Mouse (Mus musculus) lung, postnatal 25 days (tissue): ENCODE measurements around the gene Gm9008.
"Not testable (repeated sequence)": the region's sequence is repeated elsewhere in the genome, so short reads cannot be mapped to it uniquely, and the experiment has no call there.

Source experiments
- DNase-seq: peaks from one replicate; pipeline ENCODE4 v3.0.0; 2022; ENCODE audit warnings: low spot score

The Gm9008 gene

DNA sequence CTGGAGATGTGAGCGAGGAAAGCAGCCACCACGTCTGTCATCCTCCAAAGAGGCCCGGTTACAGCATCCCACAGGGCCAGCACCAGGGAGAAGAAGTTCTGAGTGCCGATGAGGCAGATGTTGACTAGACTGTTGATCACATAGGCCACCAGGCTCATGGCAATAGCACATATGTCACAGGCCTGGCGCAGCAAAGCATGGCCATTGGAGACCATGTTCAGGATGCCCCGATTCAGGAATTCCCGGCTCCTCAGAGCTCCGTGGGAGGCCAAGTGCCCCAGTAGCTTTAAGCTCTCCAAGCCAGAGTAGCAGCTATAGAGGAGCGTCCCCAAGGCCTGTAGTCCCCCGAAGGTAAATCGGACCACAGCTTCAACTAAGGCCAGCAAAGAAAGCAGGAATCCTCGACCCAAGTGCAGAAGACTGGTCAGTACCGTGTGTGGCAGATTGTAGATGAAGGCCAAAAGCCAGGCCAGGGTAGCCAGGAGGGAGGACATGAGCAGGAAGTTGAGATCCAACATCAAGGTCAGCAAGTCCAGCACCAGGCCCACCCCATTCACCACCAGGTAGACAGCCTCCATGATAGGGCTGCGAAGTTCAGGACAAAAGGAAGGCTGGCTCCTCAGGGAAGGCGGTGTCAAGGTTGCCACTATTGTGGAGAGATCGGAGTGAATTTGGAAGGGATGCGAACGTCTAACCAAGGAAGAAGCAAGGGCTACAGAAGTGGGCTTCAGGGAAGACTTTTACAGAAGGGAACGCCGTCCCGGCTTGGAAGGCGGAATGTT lies at the start of gene Gm9008:
Gene Gm9008 (minus strand): TSS at position 731 of the 782 bp plus-strand sequence.
- DNase-seq = not testable (repeated sequence)

- DNase-seq = no peak
Observed at GRCm38 (mm10) chr6:76521975-76522641, 24.5 kb upstream of the Gm9008 start.

DNA sequence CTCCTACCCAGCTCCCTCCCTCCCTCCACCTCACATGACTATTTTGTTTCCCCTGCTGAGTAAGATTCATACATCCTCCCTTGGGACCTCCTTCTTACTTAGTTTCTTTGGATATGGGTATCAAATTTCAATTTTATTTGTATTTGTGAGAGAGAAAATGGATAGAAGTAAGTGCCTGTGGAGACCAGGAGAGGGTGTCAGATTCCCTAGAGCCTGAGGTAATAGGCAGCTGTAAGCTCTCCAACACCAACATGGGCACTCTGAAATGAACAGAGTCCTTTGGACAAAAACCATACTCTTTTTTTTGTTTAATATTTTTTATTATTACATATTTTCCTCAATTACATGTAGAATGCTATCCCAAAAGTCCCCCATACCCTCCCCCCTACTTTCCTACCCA lies 12.6 kb upstream of the Gm9008 start:
- no peak for DNase-seq

DNA sequence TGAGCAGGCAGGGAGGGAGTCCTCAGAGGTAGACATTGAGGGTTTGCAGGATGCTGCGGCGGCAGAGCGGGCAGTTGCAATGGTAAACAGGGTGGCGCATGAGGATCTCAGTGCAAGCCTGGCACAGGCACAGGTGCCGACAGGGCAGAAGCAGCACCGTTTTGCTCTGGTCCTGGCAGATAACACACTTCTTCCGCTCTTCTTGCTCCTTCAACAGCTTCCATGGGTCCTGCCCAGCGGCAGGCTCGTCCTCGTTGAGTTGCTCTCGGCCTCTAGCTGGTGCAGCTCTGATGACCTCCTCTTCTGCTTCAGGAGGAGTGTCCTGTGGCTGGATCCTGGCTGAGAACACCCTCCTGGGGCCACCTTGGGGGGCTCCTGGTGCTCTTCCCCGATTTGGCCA lies 1.2 kb downstream of the Gm9008 start:
- not testable (repeated sequence) for DNase-seq

DNA sequence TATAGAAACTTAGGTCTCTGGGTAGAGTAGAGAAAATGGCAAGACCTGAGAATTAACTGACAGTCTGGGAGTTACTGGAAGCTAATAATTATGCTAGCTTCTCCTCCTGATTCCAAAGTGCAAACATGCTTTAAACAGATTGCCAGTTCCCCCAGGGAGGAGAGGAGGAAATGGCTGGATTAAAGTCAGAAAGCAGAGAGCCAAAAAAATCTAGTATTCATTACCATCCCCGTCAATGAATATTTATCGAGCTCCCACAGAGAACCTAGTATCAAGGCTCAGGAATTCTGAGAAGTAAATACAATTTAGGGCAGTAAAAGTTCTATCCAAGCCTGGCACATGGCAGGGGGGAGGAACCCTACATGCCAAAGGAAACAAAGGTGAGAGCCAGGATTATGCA lies 29.4 kb downstream of the Gm9008 start:
- DNase-seq = no peak
